Mouse (Mus musculus) CD4-positive, CD25-positive, alpha-beta regulatory T cell, adult 9 weeks (primary cell): ENCODE results near the gene En2. TPM values are rescaled to one million over a fixed set of nuclear protein-coding genes. Genes with fewer than 3 reads are reported as not detected.

Experiments used
- polyA plus RNA-seq: library from polyadenylated mRNA; unstranded; fragments of 100-300 nt; shearing (Covaris generic); gene quantifications from one replicate; pipeline ENCODE4 v1.2.1, GENCODE M21; 2017

The En2 gene
- polyA plus RNA-seq = not detected

DNA sequence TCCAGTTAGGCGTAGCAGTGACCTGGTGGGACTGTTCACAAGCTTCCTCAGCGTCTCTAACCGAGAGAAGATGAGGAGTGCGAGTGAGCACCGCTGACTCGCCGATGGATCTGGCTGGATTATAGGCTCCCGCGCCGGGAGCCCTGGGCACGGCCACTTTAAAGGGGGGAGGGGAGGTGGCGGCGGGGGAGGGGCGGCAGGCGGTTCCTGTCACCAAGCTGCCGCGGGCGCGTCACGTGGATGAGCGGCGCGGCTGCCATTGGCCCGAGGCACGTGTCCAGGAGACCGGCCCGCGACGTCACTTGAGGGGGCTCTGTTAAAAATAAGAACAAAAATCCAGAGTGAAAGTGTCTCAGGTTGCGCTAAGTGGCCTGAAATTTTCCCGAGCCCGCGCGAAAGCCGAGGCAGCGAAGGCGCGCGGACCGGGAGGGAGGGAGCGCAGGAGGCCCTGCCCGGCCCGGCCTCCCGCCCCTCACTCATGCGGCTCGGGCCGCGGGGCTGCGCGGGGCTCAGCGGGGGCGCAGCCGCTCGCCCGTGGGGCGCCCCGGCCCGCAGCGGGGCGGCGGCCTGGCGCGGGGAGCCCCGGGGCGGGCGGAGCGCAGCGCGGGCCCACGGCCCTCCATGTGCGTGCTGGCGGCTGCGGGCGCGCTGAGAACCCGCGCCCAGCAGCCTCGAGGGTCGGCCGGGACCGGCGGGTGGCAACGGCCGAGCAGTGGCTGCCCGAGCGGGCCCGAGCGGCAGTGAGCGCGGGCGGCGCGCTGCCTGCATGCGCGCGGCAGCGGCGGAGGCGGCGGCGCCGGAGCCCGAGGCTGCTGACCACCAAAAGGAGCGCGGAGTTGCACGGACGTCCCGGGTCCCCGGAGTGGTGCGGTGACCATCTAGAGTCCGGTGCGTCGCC lies at the start of gene En2:
Gene En2, plus strand, starts transcription at position 337 of the 898 bp plus-strand sequence.

Other genes with a start within 250 kb of the En2 start
- 8.9 TPM for gene Insig1, start 94.3 kb upstream of the En2 start, polyA plus RNA-seq
- not detected for gene Cnpy1, start 80.1 kb downstream of the En2 start, polyA plus RNA-seq
- 6.8 TPM for gene Rbm33, start 151.4 kb downstream of the En2 start, polyA plus RNA-seq